Mouse (Mus musculus) olfactory bulb, adult 2 months (tissue): Measurements from ENCODE around the gene Rex1bd.

Experiments used
- CTCF ChIP-seq: fragments of 200-500 bp; IDR thresholded peaks from 2 replicates; pipeline ENCODE4 v1.5.1; 2012; ENCODE audit warnings: low read depth, mild to moderate bottlenecking, low read length, moderate library complexity; ENCODE audit not compliant: insufficient read depth
- POLR2A ChIP-seq: fragments of 200-500 bp; IDR thresholded peaks from 2 replicates; pipeline ENCODE4 v1.6.1; 2012; ENCODE audit warnings: mild to moderate bottlenecking, low read depth, low read length, moderate library complexity; ENCODE audit not compliant: insufficient read depth

DNA sequence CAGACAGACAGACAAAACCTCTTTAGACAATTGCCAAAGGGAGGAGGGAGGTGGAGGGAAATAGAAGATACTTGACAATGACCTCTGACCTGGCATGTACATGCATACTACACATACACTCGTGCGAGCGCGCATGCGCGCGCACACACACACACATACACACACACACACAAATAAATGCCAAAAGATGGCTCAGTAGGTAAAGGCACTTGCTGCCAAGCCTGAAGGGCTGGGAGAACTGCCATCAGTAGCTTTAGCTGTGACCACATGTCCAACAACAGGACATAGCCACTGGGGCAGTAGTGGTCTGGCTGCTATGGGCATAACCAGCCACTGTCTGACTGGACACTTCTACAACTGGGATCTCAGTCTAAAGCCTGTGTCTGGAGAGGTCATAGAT lies 34.7 kb downstream of the Rex1bd start:
- TF ChIP-seq POLR2A (no peak), CTCF (no peak)
